Mouse (Mus musculus) kidney, adult 2 months (tissue): ENCODE data around the gene Cep131. TPM values are rescaled to one million over a fixed set of nuclear protein-coding genes. Genes with fewer than 3 reads are reported as not detected.

ENCODE experiments used
- DNase-seq: peaks from one replicate; pipeline ENCODE4 v3.0.0; 2021
- H3K27ac ChIP-seq: fragments of 200-500 bp; 2 replicates; pipeline ENCODE4 v1.5.1; 2012; ENCODE audit warnings: low read depth, low read length, control low read depth, inconsistent platforms; ENCODE audit not compliant: insufficient read depth
- H3K27me3 ChIP-seq: fragments of 200-500 bp; replicated peaks from 2 replicates; pipeline ENCODE4 v1.6.1; 2012; ENCODE audit warnings: mild to moderate bottlenecking, moderate library complexity, low read length, inconsistent platforms; ENCODE audit not compliant: control insufficient read depth, insufficient read depth
- H3K36me3 ChIP-seq: fragments of 200-500 bp; 2 replicates; pipeline ENCODE4 v1.6.1; 2012; ENCODE audit warnings: mild to moderate bottlenecking, moderate library complexity, low read length, inconsistent platforms; ENCODE audit not compliant: control insufficient read depth, insufficient read depth
- H3K4me1 ChIP-seq: fragments of 200-500 bp; 2 replicates; pipeline ENCODE4 v1.6.1; 2011; ENCODE audit warnings: low read length; ENCODE audit not compliant: control insufficient read depth, insufficient read depth
- H3K4me3 ChIP-seq: fragments of 200-500 bp; 2 replicates; pipeline ENCODE4 v1.5.1; 2011; ENCODE audit warnings: mild to moderate bottlenecking, low read depth, low read length, control low read depth; ENCODE audit not compliant: insufficient read depth
- CTCF ChIP-seq: fragments of 200-500 bp; conservative IDR thresholded peaks from 2 replicates; pipeline ENCODE4 v1.5.1; 2011; ENCODE audit warnings: low read depth, mild to moderate bottlenecking, control low read depth, low read length, moderate library complexity, mixed read lengths; ENCODE audit not compliant: insufficient read depth, insufficient read length
- POLR2A ChIP-seq: fragments of 200-500 bp; IDR thresholded peaks from one replicate; pipeline ENCODE4 v1.6.1; 2011; ENCODE audit warnings: low read depth, low read length, control low read depth
- WGBS: fragments of 180-500 bp; shearing (Covaris S2); methylation state at CpG from one replicate; pipeline ENCODE4 v1.1.7; 2018; 5-methylcytosine and 5-hydroxymethylcytosine counted together
- polyA plus RNA-seq: library from polyadenylated mRNA; depleted of rRNA; stranded (reverse); fragments of >200 nt; gene quantifications from 2 replicates; pipeline ENCODE4 v1.2.3, GENCODE M21; 2012

Cep131 gene
- polyA plus RNA-seq, 1 experiment, result 5.8 TPM

GRCm38 (mm10) chr11:120042141-120042838 is 44.3 kb downstream of the Cep131 start:
- Histone ChIP-seq H3K27ac (peak overlapping the region; percentile 51), H3K36me3 (no peaks in the 10 kb centered on the region), H3K4me3 (no peak overlapping the region), H3K4me1 (no peaks in the 10 kb centered on the region), H3K27me3 (no peaks in the 10 kb centered on the region)
- 69% methylated on average over 7 of the region's 7 CpGs for WGBS
- TF ChIP-seq POLR2A (no peak), CTCF (no peak)
- no peak for DNase-seq

DNA sequence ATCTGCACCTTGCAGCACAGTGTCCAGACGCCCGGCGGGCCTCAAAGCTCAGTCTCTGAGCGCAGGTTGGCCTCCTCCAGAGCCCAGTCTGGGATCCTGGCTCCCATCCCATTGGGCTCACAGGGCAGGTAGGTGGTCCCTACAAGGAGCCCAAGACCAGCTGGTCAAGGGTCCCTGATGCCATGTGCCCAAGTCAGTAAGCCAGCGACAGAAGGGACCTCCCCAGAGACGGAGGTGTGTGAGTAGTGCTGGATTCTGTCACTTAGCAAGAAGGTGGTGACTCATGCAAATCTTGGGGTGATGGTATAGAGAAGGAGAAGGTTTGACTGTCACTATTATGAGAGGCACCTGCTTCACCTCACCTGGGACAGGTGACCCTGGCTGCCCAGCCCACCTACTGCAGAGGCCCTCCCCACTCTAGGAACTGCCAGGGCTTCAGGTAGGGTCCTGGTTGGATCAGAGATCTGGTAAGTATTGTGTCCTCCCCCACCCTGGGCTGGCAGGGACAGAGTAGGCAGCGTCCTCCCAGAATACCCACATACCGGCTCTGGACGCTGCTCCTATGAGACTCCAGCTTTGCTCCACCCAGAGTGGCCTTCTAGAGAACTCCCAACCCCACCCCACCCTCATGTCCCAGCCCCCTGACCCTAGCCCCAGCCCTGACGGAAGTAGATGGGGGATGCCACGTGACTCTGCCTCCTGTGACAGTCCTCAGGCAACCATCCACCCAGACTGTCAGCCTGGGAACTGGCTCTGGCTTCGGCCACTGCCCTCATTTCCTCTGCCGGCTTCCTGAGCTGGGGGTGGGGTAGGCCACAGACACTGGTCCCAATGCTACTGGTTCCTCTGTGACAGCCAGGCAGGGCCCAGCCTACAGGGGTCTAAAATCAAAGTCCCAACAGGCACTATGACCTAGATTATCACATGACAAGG is 45.2 kb downstream of the Cep131 start:
- 71% methylated on average over 13 of the region's 13 CpGs for WGBS
- no peak for TF ChIP-seq CTCF
- peak; percentile 93 for DNase-seq

DNA sequence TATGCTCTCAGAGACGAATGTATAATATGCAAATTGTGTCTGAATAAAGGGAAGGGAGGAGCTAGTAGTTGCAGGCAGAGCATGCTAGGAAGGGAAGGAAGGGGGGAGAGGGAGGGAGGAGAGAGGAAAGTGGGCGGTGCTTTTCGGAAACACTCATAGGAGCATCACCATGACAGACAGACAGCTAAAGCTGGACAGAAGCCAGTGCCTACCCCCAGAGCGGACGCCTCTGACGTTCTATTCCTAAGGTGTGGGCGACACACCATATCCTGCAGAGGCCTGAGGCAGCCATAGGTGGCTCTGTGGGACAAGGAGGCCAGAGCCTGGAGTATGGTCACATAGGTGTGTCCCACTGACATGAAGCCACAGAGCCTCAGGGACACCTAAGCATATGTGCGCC is 46.2 kb downstream of the Cep131 start:
- no peak for TF ChIP-seq CTCF
- no peak for TF ChIP-seq POLR2A
- Histone ChIP-seq H3K36me3 (no peaks in the 10 kb centered on the region), H3K4me3 (no peak overlapping the region), H3K4me1 (no peaks in the 10 kb centered on the region), H3K27ac (peak overlapping the region; percentile 10; the same call in 1 of the 2 replicates), H3K27me3 (no peaks in the 10 kb centered on the region)
- 67% methylated on average over 8 of the region's 8 CpGs for WGBS
- peak; percentile 34 for DNase-seq

More for the DNA sequence above, 45.2 kb downstream of the Cep131 start:
- Histone ChIP-seq H3K36me3 (no peaks in the 10 kb centered on the region), H3K4me3 (peak overlapping the region; percentile 36), H3K27ac (peak overlapping the region; percentile 78), H3K27me3 (no peaks in the 10 kb centered on the region), H3K4me1 (no peaks in the 10 kb centered on the region)

- no peaks in the 10 kb centered on the region for H3K4me1 ChIP-seq
- no peak overlapping the region for H3K4me3 ChIP-seq
- no peaks in the 10 kb centered on the region for H3K36me3 ChIP-seq
- TF ChIP-seq CTCF (no peak), POLR2A (no peak)
- WGBS, result 44% methylated on average over 4 of the region's 4 CpGs
- H3K27me3 ChIP-seq, result no peaks in the 10 kb centered on the region
- peak; percentile 51 for DNase-seq
- H3K27ac ChIP-seq, result peak overlapping the region; percentile 43
Observed at GRCm38 (mm10) chr11:120039581-120039980, 47.0 kb downstream of the Cep131 start.

GRCm38 (mm10) chr11:120034762-120035161 is 51.9 kb downstream of the Cep131 start:
- Histone ChIP-seq H3K36me3 (no peaks in the 10 kb centered on the region), H3K4me1 (peaks cover 3% of the 10 kb centered on the region; the same call in 1 of the 2 replicates), H3K27me3 (no peaks in the 10 kb centered on the region), H3K4me3 (no peak overlapping the region), H3K27ac (no peak overlapping the region)
- TF ChIP-seq CTCF, result no peak
- no peak for TF ChIP-seq POLR2A
- whole genome bisulfite sequencing, result 47% methylated on average over 5 of the region's 5 CpGs
- DNase-seq, result no peak

DNA sequence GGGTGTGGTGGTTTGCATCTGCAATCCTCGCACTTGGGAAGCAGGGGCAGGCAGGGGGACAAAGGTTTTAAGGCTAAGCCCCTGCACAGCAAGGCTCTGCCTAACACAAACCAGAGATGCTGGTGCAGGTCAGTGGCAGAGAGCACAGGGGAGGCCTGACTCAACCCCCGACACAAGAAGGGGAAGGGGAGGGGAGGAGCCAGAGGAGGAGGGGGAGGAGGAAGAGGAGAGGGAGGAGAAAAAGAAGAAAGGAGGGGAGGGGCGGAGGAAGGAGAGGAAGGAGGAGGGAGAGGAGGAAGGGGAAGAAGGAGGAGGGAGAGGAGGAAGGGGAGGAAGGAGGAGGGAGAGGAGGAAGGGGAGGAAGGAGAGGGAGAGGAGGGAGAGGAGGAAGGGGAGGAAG is 52.3 kb downstream of the Cep131 start:
- DNase-seq, result no peak
- TF ChIP-seq POLR2A (no peak), CTCF (no peak)
- no peak overlapping the region for H3K27ac ChIP-seq
- H3K4me3 ChIP-seq, result no peak overlapping the region
- H3K27me3 ChIP-seq, result no peaks in the 10 kb centered on the region
- H3K36me3 ChIP-seq, result no peaks in the 10 kb centered on the region
- WGBS, result 49% methylated on average over 3 of the region's 3 CpGs
- H3K4me1 ChIP-seq, result peaks cover 3% of the 10 kb centered on the region; the same call in 1 of the 2 replicates

DNA sequence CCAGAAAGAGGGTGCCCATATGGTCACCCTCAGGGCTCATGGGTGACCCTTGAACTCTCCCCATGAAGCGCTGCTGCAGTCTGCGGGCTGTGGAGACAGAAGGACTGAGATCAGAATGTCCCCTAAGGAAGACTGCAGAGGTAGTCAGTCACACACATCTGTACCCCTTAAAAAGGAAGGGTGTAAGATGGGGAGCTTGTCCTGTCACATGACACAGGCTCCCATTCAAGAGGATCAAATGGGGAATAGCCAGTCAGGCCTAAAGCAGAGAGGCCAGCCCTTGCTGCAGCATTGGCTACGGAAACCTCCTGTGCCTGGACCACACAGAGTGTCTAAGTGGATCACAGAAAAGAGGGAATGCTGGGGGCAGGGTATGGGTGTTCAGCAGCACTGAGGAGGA is 53.2 kb downstream of the Cep131 start:
- TF ChIP-seq POLR2A (no peak), CTCF (no peak)
- peaks cover 5% of the 10 kb centered on the region; the same call in 1 of the 2 replicates for H3K4me1 ChIP-seq
- no peak for DNase-seq
- H3K27ac ChIP-seq, result no peak overlapping the region
- 95% methylated on average over 3 of the region's 3 CpGs for WGBS
- no peaks in the 10 kb centered on the region for H3K36me3 ChIP-seq
- no peaks in the 10 kb centered on the region for H3K27me3 ChIP-seq
- H3K4me3 ChIP-seq, result no peak overlapping the region
